Mouse (Mus musculus): ENCODE data around the gene Pdlim7. TPM values are rescaled to one million over a fixed set of nuclear protein-coding genes. Genes with fewer than 3 reads are reported as not detected.

Pdlim7 gene
- polyA plus RNA-seq, 1 experiment from 2014 or later: 209 TPM

GRCm38 (mm10) chr13:55449205-55449604 is 64.3 kb downstream of the Pdlim7 start:
- H3K36me3 ChIP-seq (replicated peaks): peaks cover 64% of the 10 kb centered on the region
- H3K9me3 ChIP-seq: no peaks in the 10 kb centered on the region
- no peaks in the 10 kb centered on the region for H3K27me3 ChIP-seq (replicated peaks; ENCODE audit: low read depth, poor library complexity, severe bottlenecking)
- 95% methylated on average over 9 of the region's 9 CpGs for WGBS
- H3K27ac ChIP-seq (replicated peaks): no peak overlapping the region
- no peak overlapping the region for H3K4me3 ChIP-seq
- no peak for DNase-seq (ENCODE audit: low spot score)
- H3K4me1 ChIP-seq: peaks cover 29% of the 10 kb centered on the region

GRCm38 (mm10) chr13:55448131-55448530 is 65.3 kb downstream of the Pdlim7 start:
- peaks cover 53% of the 10 kb centered on the region for H3K36me3 ChIP-seq (replicated peaks)
- no peak for DNase-seq (ENCODE audit: low spot score)
- no peaks in the 10 kb centered on the region for H3K9me3 ChIP-seq
- H3K27me3 ChIP-seq (replicated peaks; ENCODE audit: low read depth, poor library complexity, severe bottlenecking): no peaks in the 10 kb centered on the region
- H3K4me1 ChIP-seq: peaks cover 37% of the 10 kb centered on the region
- 91% methylated on average over 5 of the region's 5 CpGs for WGBS
- peak overlapping the region; percentile 87; the same call in 1 of the 2 replicates for H3K4me3 ChIP-seq
- H3K27ac ChIP-seq (replicated peaks): no peak overlapping the region

DNA sequence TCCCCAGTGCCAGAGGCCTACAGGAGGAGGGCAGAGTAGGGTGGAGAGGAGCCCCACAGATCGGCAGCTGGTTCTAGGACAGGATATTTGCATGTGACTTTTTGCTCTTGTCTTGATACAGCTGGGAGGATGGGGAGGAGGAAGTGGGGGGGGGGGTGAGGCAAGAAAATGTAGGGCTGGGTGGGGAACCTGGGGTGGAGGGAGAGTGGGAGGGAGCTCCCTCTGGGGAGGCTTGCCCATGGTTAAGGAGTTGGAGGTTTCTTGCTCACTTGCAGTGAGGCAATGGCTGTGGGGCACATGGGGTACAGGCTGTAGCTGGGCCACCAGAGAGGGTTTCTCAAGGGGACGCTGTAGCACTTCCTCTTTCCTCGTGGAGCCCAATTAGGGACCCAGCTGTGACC is 65.9 kb downstream of the Pdlim7 start:
- Histone ChIP-seq H3K9me3 (no peaks in the 10 kb centered on the region), H3K36me3 (replicated peaks) (peaks cover 47% of the 10 kb centered on the region), H3K27ac (replicated peaks) (peak overlapping the region; percentile 35; the same call in 1 of the 2 replicates), H3K27me3 (replicated peaks; ENCODE audit: low read depth, poor library complexity, severe bottlenecking) (no peaks in the 10 kb centered on the region), H3K4me1 (peaks cover 38% of the 10 kb centered on the region), H3K4me3 (peak overlapping the region; percentile 87; the same call in 1 of the 2 replicates)
- WGBS: 56% methylated on average over 3 of the region's 3 CpGs
- no peak for DNase-seq (ENCODE audit: low spot score)

DNA sequence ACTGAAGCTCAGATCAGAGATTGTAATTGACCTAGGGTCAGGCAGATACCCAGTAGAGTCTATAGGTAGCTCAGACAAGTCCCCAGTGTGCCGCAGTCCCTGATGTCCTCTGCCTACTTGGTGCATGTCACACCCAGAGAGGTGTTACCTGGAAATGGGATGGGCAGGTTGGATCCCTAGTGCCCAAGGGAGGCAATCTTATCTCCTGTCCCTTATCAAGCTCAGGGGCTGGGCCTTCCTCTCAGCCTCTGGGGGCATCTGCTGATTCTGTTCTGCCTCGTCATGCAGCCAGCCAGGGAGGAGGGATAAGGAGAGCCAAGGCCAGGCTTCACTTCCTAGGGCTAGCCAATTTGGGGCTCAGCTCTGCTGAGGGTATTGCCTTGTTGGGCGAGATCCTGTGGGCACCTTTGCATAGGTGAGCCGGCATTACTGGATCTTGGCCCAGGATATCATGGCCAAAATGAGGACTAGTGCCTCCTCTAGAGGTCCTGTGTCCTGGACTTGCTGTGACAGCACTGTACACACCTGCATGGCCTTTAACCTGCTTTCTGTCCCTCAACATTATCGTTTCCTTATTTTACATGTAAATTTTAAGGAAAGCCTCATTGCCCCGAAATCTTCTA is 66.9 kb downstream of the Pdlim7 start:
- 78% methylated on average over 6 of the region's 6 CpGs for WGBS

More for the DNA sequence above, 66.9 kb downstream of the Pdlim7 start:
- Histone ChIP-seq H3K9me3 (no peaks in the 10 kb centered on the region), H3K4me3 (peak overlapping the region; percentile 87), H3K27ac (replicated peaks) (peak overlapping the region; percentile 97), H3K27me3 (replicated peaks; ENCODE audit: low read depth, poor library complexity, severe bottlenecking) (no peaks in the 10 kb centered on the region), H3K4me1 (peaks cover 40% of the 10 kb centered on the region), H3K36me3 (replicated peaks) (peaks cover 38% of the 10 kb centered on the region)
- DNase-seq (ENCODE audit: low spot score): no peak

Small RNA genes lying within 50 kb of the gene (microRNA-seq; reads per million reads assigned to microRNA genes)
- not detected for gene Mir6943
- 79.0 reads per million, percentile 47 among the genes with 10 or more reads in this experiment for gene Mir6944
- gene Mir6945: 2.4 reads per million

Other genes with a start within 250 kb of the Pdlim7 start
- gene Prelid1, start 193.2 kb downstream of the Pdlim7 start, polyA plus RNA-seq (2016; fragmentation: Nextera tagmentation; extraction: Ambion mirVana): 460 and 481 TPM in 2 replicates
- gene Rab24, start 191.7 kb downstream of the Pdlim7 start, polyA plus RNA-seq (2016; fragmentation: Nextera tagmentation; extraction: Ambion mirVana): 70.4 and 73.3 TPM in 2 replicates
- 20.5 and 20.9 TPM in 2 replicates for gene Mxd3, start 183.9 kb downstream of the Pdlim7 start, polyA plus RNA-seq (2016; fragmentation: Nextera tagmentation; extraction: Ambion mirVana)
- 101 and 110 TPM in 2 replicates for gene Lman2, start 150.9 kb downstream of the Pdlim7 start, polyA plus RNA-seq (2016; fragmentation: Nextera tagmentation; extraction: Ambion mirVana)
- gene Rgs14, start 143.9 kb downstream of the Pdlim7 start, polyA plus RNA-seq (2016; fragmentation: Nextera tagmentation; extraction: Ambion mirVana): 0.54 and 0.97 TPM in 2 replicates
- gene Slc34a1, start 115.5 kb downstream of the Pdlim7 start, polyA plus RNA-seq (2016; fragmentation: Nextera tagmentation; extraction: Ambion mirVana): not detected in 2 replicates
- not detected in 2 replicates for gene Pfn3, start 98.4 kb downstream of the Pdlim7 start, polyA plus RNA-seq (2016; fragmentation: Nextera tagmentation; extraction: Ambion mirVana)
- 0.13 TPM in 1 of 2 replicates, not detected in the other for gene F12, start 86.9 kb downstream of the Pdlim7 start, polyA plus RNA-seq (2016; fragmentation: Nextera tagmentation; extraction: Ambion mirVana)
- gene Grk6, start 68.6 kb downstream of the Pdlim7 start, polyA plus RNA-seq (2016; fragmentation: Nextera tagmentation; extraction: Ambion mirVana): 65.2 and 65.6 TPM in 2 replicates
- gene Prr7, start 49.4 kb downstream of the Pdlim7 start, polyA plus RNA-seq (2016; fragmentation: Nextera tagmentation; extraction: Ambion mirVana): 0.54 TPM in 2 replicates
- gene Dbn1, start 25.6 kb downstream of the Pdlim7 start, polyA plus RNA-seq (2016; fragmentation: Nextera tagmentation; extraction: Ambion mirVana): 412 and 419 TPM in 2 replicates
- gene Dok3, start 15.6 kb upstream of the Pdlim7 start, polyA plus RNA-seq (2016; fragmentation: Nextera tagmentation; extraction: Ambion mirVana): 3.6 and 4.2 TPM in 2 replicates
- 90.0 and 93.5 TPM in 2 replicates for gene Ddx41, start 23.0 kb upstream of the Pdlim7 start, polyA plus RNA-seq (2016; fragmentation: Nextera tagmentation; extraction: Ambion mirVana)
- 62.7 and 67.3 TPM in 2 replicates for gene Fam193b, start 57.4 kb upstream of the Pdlim7 start, polyA plus RNA-seq (2016; fragmentation: Nextera tagmentation; extraction: Ambion mirVana)
- 120 and 121 TPM in 2 replicates for gene Tmed9, start 60.1 kb upstream of the Pdlim7 start, polyA plus RNA-seq (2016; fragmentation: Nextera tagmentation; extraction: Ambion mirVana)
- 30.1 and 32.0 TPM in 2 replicates for gene B4galt7, start 86.2 kb upstream of the Pdlim7 start, polyA plus RNA-seq (2016; fragmentation: Nextera tagmentation; extraction: Ambion mirVana)
- gene Caml, start 109.3 kb upstream of the Pdlim7 start, polyA plus RNA-seq (2016; fragmentation: Nextera tagmentation; extraction: Ambion mirVana): 52.6 and 53.6 TPM in 2 replicates
- 44.7 and 47.4 TPM in 2 replicates for gene Ddx46, start 121.4 kb upstream of the Pdlim7 start, polyA plus RNA-seq (2016; fragmentation: Nextera tagmentation; extraction: Ambion mirVana)
- 55.5 and 60.7 TPM in 2 replicates for gene B230219D22Rik, start 179.4 kb upstream of the Pdlim7 start, polyA plus RNA-seq (2016; fragmentation: Nextera tagmentation; extraction: Ambion mirVana)
- 65.1 and 68.0 TPM in 2 replicates for gene Txndc15, start 201.0 kb upstream of the Pdlim7 start, polyA plus RNA-seq (2016; fragmentation: Nextera tagmentation; extraction: Ambion mirVana)
- gene Pcbd2, start 213.7 kb upstream of the Pdlim7 start, polyA plus RNA-seq (2016; fragmentation: Nextera tagmentation; extraction: Ambion mirVana): 36.3 and 43.7 TPM in 2 replicates